In genomic region chr7:68833977-68834791, GRCm38 (mm10) we compare ENCODE assay signal across 8 mouse cellular contexts.
DNase-seq lines count a peak whose midpoint lies in the region; ATAC-seq and TF ChIP-seq lines count a peak whose summit lies in the region.

No protein-coding gene starts in this region.

- no peaks in the 10 kb centered on the region for H3K4me1 ChIP-seq in kidney, postnatal 0 days (replicated peaks; ENCODE audit: insufficient read depth, low read length)
- H3K4me1 ChIP-seq in midbrain, embryonic 11.5 days (ENCODE audit: control insufficient read depth, insufficient read depth, low read length): no peaks in the 10 kb centered on the region

- H3K27ac ChIP-seq in kidney, postnatal 0 days: no peak overlapping the region
- no peak overlapping the region for H3K27ac ChIP-seq in midbrain, embryonic 11.5 days (ENCODE audit: low read depth, low read length)

- no peak overlapping the region for H3K4me3 ChIP-seq in kidney, postnatal 0 days (replicated peaks; ENCODE audit: low read depth, low read length)
- H3K4me3 ChIP-seq in midbrain, embryonic 11.5 days (ENCODE audit: low read depth, low read length): no peak overlapping the region

- H3K9ac ChIP-seq in kidney, postnatal 0 days (ENCODE audit: low read depth, low read length): no peak overlapping the region
- H3K9ac ChIP-seq in midbrain, embryonic 11.5 days (ENCODE audit: low read length): no peak overlapping the region

- TF ChIP-seq CTCF in kidney, postnatal 0 days (IDR thresholded peaks at IDR 0.05; ENCODE audit: low read depth): peak; percentile 86

- no peaks in the 10 kb centered on the region for H3K36me3 ChIP-seq in kidney, postnatal 0 days (ENCODE audit: insufficient read depth, low read length)
- no peaks in the 10 kb centered on the region for H3K36me3 ChIP-seq in midbrain, embryonic 11.5 days (ENCODE audit: control insufficient read depth, insufficient read depth, low read length)

- no peaks in the 10 kb centered on the region for H3K9me3 ChIP-seq in kidney, postnatal 0 days (replicated peaks; ENCODE audit: low read length)
- no peaks in the 10 kb centered on the region for H3K9me3 ChIP-seq in midbrain, embryonic 11.5 days (ENCODE audit: control insufficient read depth, low read length)

- ATAC-seq in kidney, postnatal 0 days (replicated peaks; ENCODE audit: low FRiP score, low read depth): no peak
- ATAC-seq in hematopoietic stem cell, adult 5-6 weeks (replicated peaks in 1 of 2; ENCODE audit: insufficient read depth in 1 of 2, low FRiP score in 2 of 2, low TSS enrichment in 1 of 2, low read depth in 1 of 2, poor library complexity in 2 of 2, severe bottlenecking in 2 of 2): peak; percentile 57 to 79
- ATAC-seq in midbrain, embryonic 11.5 days (ENCODE audit: low FRiP score): peak; percentile 64; the same call in 1 of the 2 replicates

- no peak overlapping the region for H3K4me2 ChIP-seq in kidney, postnatal 0 days (ENCODE audit: low read length)
- H3K4me2 ChIP-seq in midbrain, embryonic 11.5 days: no peak overlapping the region

- H3K27me3 ChIP-seq in kidney, postnatal 0 days (ENCODE audit: insufficient read depth, low read length): no peaks in the 10 kb centered on the region
- H3K27me3 ChIP-seq in midbrain, embryonic 11.5 days (ENCODE audit: control insufficient read depth, insufficient read depth, low read length): no peaks in the 10 kb centered on the region

- 47% methylated on average over 10 of the region's 10 CpGs for WGBS in kidney, postnatal 0 days
- 48% methylated on average over 10 of the region's 10 CpGs for WGBS in midbrain, embryonic 11.5 days

- peak; percentile 10 for DNase-seq in adrenal gland, adult 2 months
- no peak for DNase-seq in adrenal gland, postnatal 10 days
- peak; percentile 83 for DNase-seq in kidney, postnatal 0 days (ENCODE audit: low spot score)
- DNase-seq in kidney, postnatal 25 days: no peak
- no peak for DNase-seq in midbrain, embryonic 11.5 days (ENCODE audit: low spot score, missing footprints)
- no peak for DNase-seq in B cell, adult 2 months
- no peak for DNase-seq in right cerebral cortex, postnatal 25 days

Comparison
In these comparisons a context has a peak if more than half of its experiments do, and no peak if none do; other contexts are left out.
1. DNase-seq: peak in adrenal gland, adult 2 months (single experiment) and kidney, postnatal 0 days (single experiment); none in adrenal gland, postnatal 10 days (single experiment), kidney, postnatal 25 days (0 of 2), midbrain, embryonic 11.5 days (single experiment), B cell, adult 2 months (0 of 2) and right cerebral cortex, postnatal 25 days (single experiment).